Mouse (Mus musculus) ovary, postnatal 14 days (tissue): ENCODE data around the gene Adcy1.
"Not testable (repeated sequence)": the region's sequence is repeated elsewhere in the genome, so short reads cannot be mapped to it uniquely, and the experiment has no call there.

Source experiments
- DNase-seq: peaks from one replicate; pipeline ENCODE4 v3.0.0; 2022; ENCODE audit warnings: low spot score

Gene Adcy1

DNA sequence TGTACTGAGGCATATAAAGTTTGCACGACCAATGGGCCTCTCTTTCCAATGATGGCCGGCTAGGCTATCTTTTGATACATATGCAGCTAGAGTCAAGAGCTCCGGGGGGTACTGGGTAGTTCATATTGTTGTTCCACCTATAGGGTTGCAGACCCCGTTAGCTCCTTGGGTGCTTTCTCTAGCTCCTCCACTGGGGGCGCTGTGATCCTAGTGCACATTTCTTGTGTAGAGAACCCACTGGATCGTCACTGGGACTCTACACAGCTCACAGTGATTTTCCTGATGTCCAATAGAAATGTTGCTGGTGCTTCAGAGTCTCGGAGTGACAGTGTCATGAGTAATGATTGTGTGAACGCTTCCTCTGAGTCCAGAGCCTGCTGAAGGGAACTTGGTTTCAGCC lies 158.5 kb downstream of the Adcy1 start:
- DNase-seq, result not testable (repeated sequence)

DNA sequence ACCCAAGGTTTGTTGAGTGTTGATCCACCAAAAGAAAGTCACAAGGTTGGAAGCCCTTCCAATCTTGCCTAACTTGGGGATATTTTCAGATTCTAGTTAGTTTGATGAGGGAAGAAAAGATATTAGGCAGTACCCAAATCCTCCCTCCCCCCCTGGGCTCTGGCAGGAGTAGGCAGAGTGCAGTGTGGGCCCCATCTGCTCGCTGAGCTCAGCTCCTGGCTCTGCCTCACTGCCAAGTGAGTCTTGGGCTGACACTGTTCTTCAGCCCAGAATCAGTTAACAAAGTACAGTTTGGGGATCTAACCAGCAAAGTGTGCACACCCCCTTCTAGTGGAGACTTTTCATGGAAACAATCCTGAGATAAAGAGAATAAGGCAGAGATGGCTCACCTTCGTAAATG lies 162.9 kb downstream of the Adcy1 start:
- no peak for DNase-seq

- DNase-seq, result no peak
These were observed 163.7 kb downstream of the Adcy1 start for GRCm38 (mm10) chr11:7226810-7227550.

DNA sequence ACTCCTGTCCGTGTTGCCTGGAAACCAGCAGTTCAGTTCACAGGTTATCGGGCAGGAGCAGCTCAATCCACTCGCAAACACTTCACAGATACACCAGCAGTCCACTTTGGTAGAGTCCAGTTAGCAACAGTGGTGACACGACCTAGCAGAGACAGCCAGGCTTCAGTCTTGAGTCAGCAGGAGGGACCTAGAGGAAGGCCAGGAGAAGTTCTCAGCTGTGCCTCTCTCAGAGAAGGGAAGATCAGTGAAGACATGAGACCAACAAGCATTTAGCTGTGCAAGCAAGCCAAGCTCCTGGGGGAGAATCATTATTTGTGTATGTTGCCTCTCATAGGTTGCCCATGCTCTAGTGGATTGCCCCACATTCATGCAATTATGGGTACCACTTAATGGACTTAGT lies 164.8 kb downstream of the Adcy1 start:
- DNase-seq, result no peak
